Mouse (Mus musculus): ENCODE results near the gene 5530400C23Rik. TPM values are rescaled to one million over a fixed set of nuclear protein-coding genes. Genes with fewer than 3 reads are reported as not detected.
"Not testable (repeated sequence)": the region's sequence is repeated elsewhere in the genome, so short reads cannot be mapped to it uniquely, and the experiment has no call there.

The 5530400C23Rik gene
- total RNA-seq (2021) = not detected
- long read RNA-seq, experiment 1 = 0 reads
- long read RNA-seq, experiment 2 = 0 reads

DNA sequence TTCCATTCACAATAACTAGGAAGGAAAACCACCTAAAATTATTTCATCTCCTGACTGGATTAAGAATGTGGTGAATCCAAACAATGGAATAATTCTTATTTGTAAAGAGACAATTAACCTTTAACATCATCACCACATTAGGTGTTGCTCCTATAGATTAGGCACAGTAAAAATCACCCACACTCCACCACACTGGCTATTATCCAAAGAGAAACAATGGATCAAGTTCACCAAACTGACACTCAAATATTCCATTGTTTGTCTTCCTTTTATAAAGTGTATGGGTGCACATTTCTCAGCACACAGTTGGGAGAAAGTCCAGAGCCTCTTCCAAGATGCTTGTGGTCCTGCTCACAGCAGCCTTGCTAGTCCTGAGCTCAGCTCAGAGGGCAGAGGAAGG lies at the start of gene 5530400C23Rik:
TSS of gene 5530400C23Rik (plus strand) at position 301 of the 400 bp plus-strand sequence.
- DNase-seq = not testable (repeated sequence)

GRCm38 (mm10) chr6:133305952-133306715 lies 14.1 kb downstream of the 5530400C23Rik start:
- DNase-seq = no peak

DNA sequence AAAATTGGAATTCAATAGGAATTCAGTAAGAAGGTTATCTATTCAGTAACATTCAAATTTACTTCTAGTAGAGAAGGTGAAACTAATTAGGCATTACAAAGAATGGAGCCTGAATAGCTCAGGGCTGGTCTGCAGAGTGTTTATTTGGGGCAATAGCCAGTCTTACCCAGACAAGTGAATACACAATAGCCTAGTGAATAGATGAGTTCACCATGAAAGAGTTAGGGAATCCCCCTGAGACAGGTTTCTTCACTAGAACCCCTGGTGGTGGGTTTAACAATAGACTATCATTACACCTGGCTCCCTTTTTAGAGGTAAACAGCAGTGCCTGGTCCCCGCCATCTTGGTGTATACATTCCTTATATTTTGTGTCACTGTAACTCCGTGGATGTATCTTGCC lies 21.9 kb downstream of the 5530400C23Rik start:
- DNase-seq = not testable (repeated sequence)

- no peak for DNase-seq
These were observed 46.5 kb downstream of the 5530400C23Rik start for GRCm38 (mm10) chr6:133338535-133338934.

- not testable (repeated sequence) for DNase-seq
These were observed 49.7 kb downstream of the 5530400C23Rik start for GRCm38 (mm10) chr6:133341731-133342130.

Other genes starting within 250 kb of the 5530400C23Rik start
- not detected for gene Tas2r140, start 236.4 kb upstream of the 5530400C23Rik start, total RNA-seq (2021)
- gene Smim10l1, start 187.3 kb upstream of the 5530400C23Rik start, total RNA-seq (2021) = 100 to 1,000 TPM in 1 of 2 experiments, 10 to 100 TPM in 1; 93.1 to 114 TPM

Data from adrenal gland, postnatal 36 days (tissue).